Mouse (Mus musculus) forebrain, embryonic 16.5 days (tissue): ENCODE data around the gene Casq2. TPM values are rescaled to one million over a fixed set of nuclear protein-coding genes. Genes with fewer than 3 reads are reported as not detected.

Source experiments
- ATAC-seq: fragments of 200-750 bp; cut with Nextera tagmentation; 2 replicates; pipeline ENCODE4 v1.8.0; 2017; ENCODE audit warnings: mild to moderate bottlenecking, moderate library complexity
- H3K27ac ChIP-seq: fragments of 300-500 bp; sonication (generic); 2 replicates; pipeline ENCODE4 v1.5.1; 2014; ENCODE audit warnings: low read length, control low read depth
- H3K27me3 ChIP-seq: fragments of 300-500 bp; sonication (generic); replicated peaks from 2 replicates; pipeline ENCODE4 v1.6.1; 2014; ENCODE audit warnings: low read length; ENCODE audit not compliant: control insufficient read depth, insufficient read depth
- H3K36me3 ChIP-seq: fragments of 300-500 bp; sonication (generic); 2 replicates; pipeline ENCODE4 v1.6.1; 2014; ENCODE audit not compliant: control insufficient read depth, insufficient read depth
- H3K4me1 ChIP-seq: fragments of 300-500 bp; sonication (generic); replicated peaks from 2 replicates; pipeline ENCODE4 v1.6.1; 2014; ENCODE audit warnings: low read length; ENCODE audit not compliant: control insufficient read depth, insufficient read depth
- H3K4me2 ChIP-seq: fragments of 300-500 bp; sonication (generic); 2 replicates; pipeline ENCODE4 v1.6.1; 2014; ENCODE audit warnings: mild to moderate bottlenecking, low read length, control low read depth
- H3K4me3 ChIP-seq: fragments of 300-500 bp; sonication (generic); replicated peaks from 2 replicates; pipeline ENCODE4 v1.5.1; 2014; ENCODE audit warnings: mild to moderate bottlenecking, low read length, control low read depth
- H3K9ac ChIP-seq: fragments of 300-500 bp; sonication (generic); replicated peaks from 2 replicates; pipeline ENCODE4 v1.6.1; 2014; ENCODE audit warnings: low read depth, low read length, control low read depth
- H3K9me3 ChIP-seq: fragments of 300-500 bp; sonication (generic); 2 replicates; pipeline ENCODE4 v1.6.1; 2016; ENCODE audit warnings: low read length; ENCODE audit not compliant: control insufficient read depth
- WGBS: fragments of 180-500 bp; shearing (Covaris S2); extraction: QIAGEN DNeasy Blood & Tissue Kit; methylation state at CpG from one replicate; pipeline ENCODE4 v1.1.7; 2014; 5-methylcytosine and 5-hydroxymethylcytosine counted together
- polyA plus RNA-seq: library from polyadenylated mRNA; unstranded; fragments of >200 nt; fragmentation: Nextera tagmentation; extraction: Ambion mirVana; gene quantifications from 2 replicates; pipeline ENCODE4 v1.2.1, GENCODE M21; 2015

Gene Casq2
- polyA plus RNA-seq, 1 experiment from 2014 or later: 0.33 TPM

DNA sequence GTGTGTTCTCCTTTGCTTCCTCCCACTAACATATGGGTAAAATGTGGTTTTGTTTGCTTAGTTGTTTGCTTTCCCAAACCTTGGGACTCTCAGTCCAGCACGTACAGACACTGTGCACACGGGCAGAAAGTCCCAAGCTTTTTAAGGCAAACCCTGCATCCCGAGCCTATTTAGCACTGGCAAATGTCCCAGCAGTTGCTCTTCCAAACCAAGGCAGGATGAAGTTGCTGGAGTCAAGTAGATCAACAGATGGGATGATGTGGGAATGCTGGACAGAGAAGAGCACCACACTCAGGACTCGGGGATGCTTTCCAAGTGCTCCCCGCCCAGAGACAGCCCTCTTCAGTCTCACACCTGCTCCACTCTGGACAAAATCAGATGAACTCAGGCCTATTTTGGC is 9.2 kb downstream of the Casq2 start:
- no peak overlapping the region for H3K4me3 ChIP-seq
- WGBS: 72% methylated on average over 5 of the region's 5 CpGs
- no peaks in the 10 kb centered on the region for H3K36me3 ChIP-seq
- no peak overlapping the region for H3K4me2 ChIP-seq
- no peak overlapping the region for H3K27ac ChIP-seq
- H3K4me1 ChIP-seq: no peaks in the 10 kb centered on the region
- H3K27me3 ChIP-seq: no peaks in the 10 kb centered on the region
- ATAC-seq: no peak
- H3K9me3 ChIP-seq: no peaks in the 10 kb centered on the region
- H3K9ac ChIP-seq: no peak overlapping the region

DNA sequence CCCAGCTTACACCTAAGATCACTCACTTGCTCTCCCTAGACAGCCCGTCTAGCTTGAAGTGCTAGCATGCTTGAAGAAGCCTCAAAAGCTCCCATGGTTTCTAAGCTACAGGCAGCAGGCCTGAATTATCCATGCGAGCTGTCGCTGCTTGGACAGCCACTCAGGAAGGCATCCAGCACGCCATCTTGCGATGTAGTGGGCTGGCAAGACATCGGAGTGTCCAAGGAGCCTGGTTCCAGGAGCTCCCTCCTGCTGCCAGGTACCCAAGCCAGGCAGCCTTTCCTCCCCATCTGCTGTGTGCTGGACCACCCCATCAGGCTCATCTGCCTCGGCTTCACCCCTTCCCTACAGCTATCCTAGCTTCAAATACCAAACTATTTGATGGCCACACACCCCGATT is 10.2 kb downstream of the Casq2 start:
- ATAC-seq: peak; percentile 31; the same call in 1 of the 2 replicates

DNA sequence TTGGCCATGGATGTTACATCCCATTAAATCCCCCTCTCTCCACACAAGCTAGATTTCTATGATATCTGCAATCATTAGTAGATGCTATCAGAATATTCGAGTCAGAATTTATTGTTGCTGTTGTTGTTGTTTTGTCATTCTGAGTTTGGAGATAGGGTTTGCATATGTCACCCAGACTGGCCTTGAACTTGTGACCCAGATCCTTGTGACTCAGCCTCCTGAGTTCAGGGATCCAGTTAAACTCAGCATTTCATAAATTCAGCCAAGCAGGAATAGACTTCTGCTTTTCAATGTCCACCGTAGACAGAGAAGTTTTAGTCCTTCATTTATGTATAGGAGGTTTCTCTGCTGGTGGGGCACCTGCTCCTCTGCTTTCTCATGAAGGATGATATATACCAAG is 10.8 kb downstream of the Casq2 start:
- ATAC-seq: no peak
- no peak overlapping the region for H3K4me3 ChIP-seq
- H3K27me3 ChIP-seq: no peaks in the 10 kb centered on the region
- no peaks in the 10 kb centered on the region for H3K36me3 ChIP-seq
- no peaks in the 10 kb centered on the region for H3K4me1 ChIP-seq
- H3K4me2 ChIP-seq: no peak overlapping the region
- no peak overlapping the region for H3K9ac ChIP-seq
- 90% methylated on average over 2 of the region's 2 CpGs for WGBS
- no peaks in the 10 kb centered on the region for H3K9me3 ChIP-seq
- no peak overlapping the region for H3K27ac ChIP-seq

More for the DNA sequence above, 10.2 kb downstream of the Casq2 start:
- Histone ChIP-seq H3K36me3 (no peaks in the 10 kb centered on the region), H3K4me1 (no peaks in the 10 kb centered on the region), H3K27ac (no peak overlapping the region), H3K4me2 (no peak overlapping the region), H3K4me3 (no peak overlapping the region), H3K27me3 (no peaks in the 10 kb centered on the region), H3K9me3 (no peaks in the 10 kb centered on the region), H3K9ac (no peak overlapping the region)
- 79% methylated on average over 8 of the region's 8 CpGs for WGBS

DNA sequence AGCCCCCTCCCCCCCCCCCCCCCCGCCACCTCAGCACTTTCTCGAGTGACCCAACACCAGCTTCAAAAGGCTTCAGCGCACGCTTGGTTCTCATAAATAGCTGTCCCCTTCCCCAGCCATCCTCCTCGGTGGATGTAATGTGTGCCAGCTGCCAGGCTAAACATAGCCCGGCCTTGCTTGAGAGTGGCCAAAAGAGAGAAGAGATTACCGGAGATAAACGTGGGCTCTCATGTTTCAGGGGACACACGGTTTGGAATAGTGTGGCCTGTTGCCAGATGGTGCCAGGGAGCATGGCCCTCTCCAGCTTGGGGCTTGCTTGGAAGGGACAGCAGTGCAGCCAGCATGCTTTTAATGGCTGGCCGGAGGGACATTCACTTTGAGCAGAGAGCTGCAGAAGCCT is 13.0 kb downstream of the Casq2 start:
- 69% methylated on average over 9 of the region's 10 CpGs for WGBS
- Histone ChIP-seq H3K27ac (no peak overlapping the region), H3K36me3 (no peaks in the 10 kb centered on the region), H3K9ac (no peak overlapping the region), H3K4me1 (no peaks in the 10 kb centered on the region), H3K27me3 (no peaks in the 10 kb centered on the region), H3K9me3 (no peaks in the 10 kb centered on the region), H3K4me2 (no peak overlapping the region), H3K4me3 (no peak overlapping the region)
- no peak for ATAC-seq

GRCm38 (mm10) chr3:102099793-102100192 is 13.6 kb downstream of the Casq2 start:
- no peaks in the 10 kb centered on the region for H3K36me3 ChIP-seq
- H3K27me3 ChIP-seq: no peaks in the 10 kb centered on the region
- H3K4me1 ChIP-seq: no peaks in the 10 kb centered on the region
- H3K27ac ChIP-seq: no peak overlapping the region
- H3K9me3 ChIP-seq: no peaks in the 10 kb centered on the region
- H3K4me2 ChIP-seq: no peak overlapping the region
- H3K4me3 ChIP-seq: no peak overlapping the region
- no peak for ATAC-seq
- 97% methylated on average over 3 of the region's 3 CpGs for WGBS
- no peak overlapping the region for H3K9ac ChIP-seq

DNA sequence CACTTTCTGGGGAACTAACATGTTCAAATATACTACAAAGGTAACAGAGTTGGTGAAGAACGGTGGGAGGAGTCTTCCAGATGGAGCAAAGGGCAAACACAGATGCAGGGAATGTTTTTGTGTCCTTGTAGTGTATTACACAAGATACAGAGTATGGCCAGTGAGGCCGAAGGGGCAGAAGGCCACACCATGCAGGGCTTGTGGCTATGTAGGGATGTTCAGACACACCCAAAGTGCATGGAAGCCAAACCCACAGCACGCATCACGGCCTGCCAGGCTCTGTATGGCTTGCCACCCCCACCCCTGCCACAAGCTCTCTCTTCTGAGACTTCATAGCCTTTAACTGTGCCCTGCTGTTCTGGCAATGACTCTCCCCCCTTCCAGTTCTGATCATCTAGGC is 15.2 kb downstream of the Casq2 start:
- H3K27ac ChIP-seq: no peak overlapping the region
- no peaks in the 10 kb centered on the region for H3K9me3 ChIP-seq
- H3K36me3 ChIP-seq: no peaks in the 10 kb centered on the region
- ATAC-seq: no peak
- no peak overlapping the region for H3K9ac ChIP-seq
- H3K4me2 ChIP-seq: no peak overlapping the region
- no peaks in the 10 kb centered on the region for H3K27me3 ChIP-seq
- no peaks in the 10 kb centered on the region for H3K4me1 ChIP-seq
- H3K4me3 ChIP-seq: no peak overlapping the region
- WGBS: 81% methylated on average over 4 of the region's 4 CpGs

DNA sequence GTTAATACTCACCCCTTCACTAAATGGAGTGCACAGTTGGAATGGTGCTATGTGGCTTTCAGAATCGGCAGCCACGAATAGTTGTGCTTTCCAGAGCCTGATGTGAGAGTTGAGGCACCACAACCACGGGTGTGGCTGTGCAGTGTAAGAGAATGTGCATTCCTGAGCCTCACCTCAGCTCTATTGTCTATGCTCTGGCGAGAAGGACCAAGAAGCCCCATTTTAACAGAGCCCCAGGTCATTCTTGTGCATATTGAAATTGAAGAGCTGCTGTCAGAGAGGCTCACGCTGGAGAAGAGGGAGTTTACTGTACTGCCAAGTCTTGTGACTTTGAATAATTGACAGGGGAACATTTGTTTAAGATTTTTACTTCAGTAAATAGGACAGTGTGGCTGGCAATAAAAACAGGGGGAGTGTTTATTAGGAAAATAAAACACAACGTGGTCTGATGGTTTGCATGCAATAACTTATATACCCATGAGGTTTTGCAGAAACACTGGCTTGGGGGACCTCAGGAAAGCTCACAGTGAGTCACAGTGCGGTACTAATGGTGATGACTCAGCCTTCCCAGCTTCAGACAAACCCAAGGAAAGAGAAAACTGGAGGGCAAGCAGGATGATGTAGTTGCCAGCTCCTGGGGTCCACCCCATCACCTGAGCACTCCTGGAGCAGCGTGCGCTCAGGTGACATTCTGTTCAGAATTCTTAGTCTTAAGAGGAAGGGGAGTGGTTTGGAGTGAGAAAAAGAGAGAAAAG is 17.8 kb downstream of the Casq2 start:
- Histone ChIP-seq H3K4me2 (no peak overlapping the region), H3K9ac (no peak overlapping the region), H3K9me3 (no peaks in the 10 kb centered on the region), H3K4me1 (no peaks in the 10 kb centered on the region), H3K27ac (no peak overlapping the region), H3K36me3 (no peaks in the 10 kb centered on the region), H3K27me3 (no peaks in the 10 kb centered on the region), H3K4me3 (no peak overlapping the region)
- no peak for ATAC-seq
- 72% methylated on average over 9 of the region's 9 CpGs for WGBS

- Histone ChIP-seq H3K4me3 (no peak overlapping the region), H3K36me3 (no peaks in the 10 kb centered on the region), H3K4me1 (no peaks in the 10 kb centered on the region), H3K4me2 (no peak overlapping the region), H3K27me3 (no peaks in the 10 kb centered on the region), H3K9me3 (no peaks in the 10 kb centered on the region), H3K9ac (no peak overlapping the region), H3K27ac (no peak overlapping the region)
- 62% methylated on average over 3 of the region's 3 CpGs for WGBS
- no peak for ATAC-seq
Measured at GRCm38 (mm10) chr3:102108201-102108600, 22.0 kb downstream of the Casq2 start.

DNA sequence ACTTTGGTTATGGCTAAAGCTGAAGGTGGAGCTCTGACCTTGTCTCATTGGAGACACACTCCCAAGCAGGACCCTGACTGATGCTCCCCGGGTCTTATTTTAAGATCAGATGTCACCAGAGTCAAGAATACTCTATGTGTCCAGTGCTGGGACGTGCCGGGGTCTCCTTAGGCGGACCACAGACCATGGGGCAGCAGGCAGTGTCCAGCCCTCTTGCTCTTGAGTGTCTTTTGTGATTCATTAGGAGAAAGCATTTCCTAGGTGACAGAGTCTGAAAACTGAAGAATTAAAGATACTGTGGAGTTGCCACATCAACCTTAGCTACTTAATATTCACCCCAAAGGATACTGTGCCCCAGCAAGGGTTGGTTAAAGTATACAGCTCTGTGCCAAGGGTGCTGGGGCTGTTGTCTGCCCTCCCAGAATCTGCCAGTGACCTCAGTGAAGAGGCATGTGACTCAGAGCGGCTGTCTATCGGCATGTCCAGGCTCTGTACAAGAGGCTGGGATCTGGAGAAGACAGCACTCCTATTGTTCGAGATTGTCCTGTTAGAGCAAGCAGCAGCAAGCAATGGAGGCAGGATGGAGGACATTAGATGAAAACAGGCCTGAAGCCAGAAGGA is 25.9 kb downstream of the Casq2 start:
- Histone ChIP-seq H3K9ac (no peak overlapping the region), H3K9me3 (no peaks in the 10 kb centered on the region), H3K27ac (no peak overlapping the region), H3K4me3 (no peak overlapping the region), H3K4me2 (no peak overlapping the region), H3K36me3 (no peaks in the 10 kb centered on the region), H3K27me3 (no peaks in the 10 kb centered on the region), H3K4me1 (no peaks in the 10 kb centered on the region)
- 81% methylated on average over 7 of the region's 7 CpGs for WGBS
- ATAC-seq: no peak
